Mouse (Mus musculus): ENCODE results near the gene Gm20683. TPM values are rescaled to one million over a fixed set of nuclear protein-coding genes. Genes with fewer than 3 reads are reported as not detected.
"Not testable (repeated sequence)": the region's sequence is repeated elsewhere in the genome, so short reads cannot be mapped to it uniquely, and the experiment has no call there.

The Gm20683 gene
- polyA plus RNA-seq, 1 experiment, result 0.67 TPM

DNA sequence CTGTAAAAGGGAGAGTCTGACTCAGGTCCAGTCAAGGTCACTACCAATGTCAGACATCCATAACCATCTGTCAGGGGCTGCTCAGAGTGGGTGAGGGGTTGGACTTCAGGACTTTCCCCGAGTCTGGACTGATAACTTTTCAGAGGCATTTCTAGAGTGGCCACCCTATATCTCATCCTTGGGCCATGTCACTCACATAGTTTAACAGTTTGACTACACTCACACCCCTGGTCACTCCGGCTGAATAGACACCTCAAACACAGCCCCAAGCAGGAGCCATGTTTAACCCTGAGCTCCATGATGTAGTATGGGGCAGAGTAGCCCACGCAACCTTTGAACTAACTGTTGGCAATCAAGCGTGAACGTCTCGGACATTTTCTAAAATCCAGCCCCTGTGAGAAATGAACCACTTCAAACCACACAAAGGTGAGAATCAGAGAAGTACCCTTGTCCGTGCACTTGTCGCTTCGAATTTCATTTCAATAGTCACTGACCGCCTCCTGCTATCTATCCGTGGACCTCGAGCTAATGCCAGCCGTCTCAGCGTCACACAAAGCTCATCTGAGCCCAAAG, 32.7 kb upstream of the Gm20683 start:
- peak overlapping the region; percentile 75 for H3K4me3 ChIP-seq
- H3K79me2 ChIP-seq (ENCODE audit: control insufficient read depth, insufficient read depth), result peaks cover 4% of the 10 kb centered on the region
- no peaks in the 10 kb centered on the region for H3K36me3 ChIP-seq (ENCODE audit: control insufficient read depth, insufficient read depth)
- TF ChIP-seq E2F4 (IDR thresholded peaks at IDR 0.05; ENCODE audit: insufficient read depth) (no peak), MYOG (IDR thresholded peaks at IDR 0.05; ENCODE audit: control insufficient read depth in 1 of 3, insufficient read depth in 1 of 3, insufficient read length in 2 of 3, low read depth in 2 of 3) (no peak), POLR2AphosphoS2 (IDR thresholded peaks at IDR 0.05; ENCODE audit: insufficient read length, low read depth) (no peak), MAX (IDR thresholded peaks at IDR 0.05; ENCODE audit: low read depth) (no peak), POLR2A (IDR thresholded peaks at IDR 0.05; ENCODE audit: insufficient read length, low read depth) (no peak), REST (IDR thresholded peaks at IDR 0.05; ENCODE audit: insufficient read depth, insufficient read length) (no peak), CEBPB (IDR thresholded peaks at IDR 0.05; ENCODE audit: insufficient read depth, poor library complexity, severe bottlenecking) (no peak), TCF3 (IDR thresholded peaks at IDR 0.05; ENCODE audit: insufficient read length, low read depth) (no peak), MYOD1 (IDR thresholded peaks at IDR 0.05; ENCODE audit: control insufficient read depth in 1 of 3, insufficient read length in 2 of 3, low read depth in 2 of 3) (no peak), TCF12 (IDR thresholded peaks at IDR 0.05; ENCODE audit: insufficient read depth, poor library complexity, severe bottlenecking) (no peak), SRF (IDR thresholded peaks at IDR 0.05; ENCODE audit: control insufficient read depth, insufficient read length, low read depth) (no peak), USF1 (IDR thresholded peaks at IDR 0.05; ENCODE audit: low read depth) (no peak)
- H3ac ChIP-seq (ENCODE audit: control insufficient read depth, insufficient read length), result peak overlapping the region; percentile 60
- peak overlapping the region; percentile 96 for H3K4me2 ChIP-seq (ENCODE audit: low read depth)
- H3K27me3 ChIP-seq (ENCODE audit: control insufficient read depth, insufficient read depth, insufficient read length), result no peaks in the 10 kb centered on the region

GRCm38 (mm10) chr17:25873405-25874147, 32.0 kb upstream of the Gm20683 start:
- Histone ChIP-seq H3K36me3 (ENCODE audit: control insufficient read depth, insufficient read depth) (no peaks in the 10 kb centered on the region), H3K27me3 (ENCODE audit: control insufficient read depth, insufficient read depth, insufficient read length) (no peaks in the 10 kb centered on the region), H3ac (ENCODE audit: control insufficient read depth, insufficient read length) (no peak overlapping the region), H3K4me2 (ENCODE audit: low read depth) (peak overlapping the region; percentile 96), H3K4me3 (peak overlapping the region; percentile 75), H3K79me2 (ENCODE audit: control insufficient read depth, insufficient read depth) (peaks cover 4% of the 10 kb centered on the region)
- TF ChIP-seq SRF (IDR thresholded peaks at IDR 0.05; ENCODE audit: control insufficient read depth, insufficient read length, low read depth) (no peak), MYOD1 (IDR thresholded peaks at IDR 0.05; ENCODE audit: control insufficient read depth in 1 of 3, insufficient read length in 2 of 3, low read depth in 2 of 3) (no peak), CEBPB (IDR thresholded peaks at IDR 0.05; ENCODE audit: insufficient read depth, poor library complexity, severe bottlenecking) (no peak), TCF12 (IDR thresholded peaks at IDR 0.05; ENCODE audit: insufficient read depth, poor library complexity, severe bottlenecking) (no peak), E2F4 (IDR thresholded peaks at IDR 0.05; ENCODE audit: insufficient read depth) (no peak), USF1 (IDR thresholded peaks at IDR 0.05; ENCODE audit: low read depth) (no peak), MYOG (IDR thresholded peaks at IDR 0.05; ENCODE audit: control insufficient read depth in 1 of 3, insufficient read depth in 1 of 3, insufficient read length in 2 of 3, low read depth in 2 of 3) (no peak), MAX (IDR thresholded peaks at IDR 0.05; ENCODE audit: low read depth) (no peak), REST (IDR thresholded peaks at IDR 0.05; ENCODE audit: insufficient read depth, insufficient read length) (no peak), TCF3 (IDR thresholded peaks at IDR 0.05; ENCODE audit: insufficient read length, low read depth) (no peak), POLR2AphosphoS2 (IDR thresholded peaks at IDR 0.05; ENCODE audit: insufficient read length, low read depth) (no peak), POLR2A (IDR thresholded peaks at IDR 0.05; ENCODE audit: insufficient read length, low read depth) (no peak)

DNA sequence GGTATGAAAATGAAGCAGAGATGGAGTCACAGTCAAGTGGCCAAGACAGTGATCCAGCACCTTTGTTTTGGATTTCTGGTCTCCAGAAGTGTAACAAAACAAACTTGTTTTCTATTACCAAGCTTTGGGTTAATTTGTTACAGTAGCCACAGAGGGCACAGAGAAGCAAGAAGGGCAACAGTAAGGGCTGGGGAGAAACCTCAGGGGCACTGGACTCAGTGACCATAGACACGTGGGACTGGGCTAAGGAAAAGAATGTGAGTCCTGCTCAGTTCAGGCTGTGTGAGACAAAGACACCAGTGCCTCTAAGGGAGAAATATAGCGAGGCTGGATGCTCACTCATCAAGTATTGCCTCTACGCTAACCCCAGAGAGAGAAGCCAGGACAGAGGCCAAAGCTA, 31.1 kb upstream of the Gm20683 start:
- no peaks in the 10 kb centered on the region for H3K27me3 ChIP-seq (ENCODE audit: control insufficient read depth, insufficient read depth, insufficient read length)
- no peaks in the 10 kb centered on the region for H3K36me3 ChIP-seq (ENCODE audit: control insufficient read depth, insufficient read depth)
- TF ChIP-seq TCF3 (IDR thresholded peaks at IDR 0.05; ENCODE audit: insufficient read length, low read depth), result no peak
- H3K4me2 ChIP-seq (ENCODE audit: low read depth), result no peak overlapping the region
- no peak overlapping the region for H3ac ChIP-seq (ENCODE audit: control insufficient read depth, insufficient read length)
- H3K4me3 ChIP-seq, result no peak overlapping the region
- H3K79me2 ChIP-seq (ENCODE audit: control insufficient read depth, insufficient read depth), result peaks cover 4% of the 10 kb centered on the region

DNA sequence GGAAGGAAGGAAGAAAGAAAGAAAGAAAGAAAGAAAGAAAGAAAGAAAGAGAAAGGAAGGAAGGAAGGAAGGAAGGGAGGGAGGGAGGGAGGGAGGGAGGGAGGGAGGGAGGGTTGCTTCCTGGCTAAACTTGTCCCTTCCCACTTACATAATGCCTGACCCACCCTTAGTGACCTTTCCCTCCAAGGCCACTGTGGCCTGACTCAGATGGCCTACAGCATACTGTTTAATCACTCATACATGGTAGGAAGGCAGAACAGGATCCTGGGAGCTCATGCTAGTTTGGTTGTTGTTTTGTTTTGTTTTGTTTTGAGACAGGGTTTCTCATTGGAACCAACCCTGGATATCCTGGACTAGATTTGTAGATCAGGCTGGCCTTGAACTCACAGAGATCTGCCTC, 30.0 kb upstream of the Gm20683 start:
- H3K4me3 ChIP-seq; H3K79me2 ChIP-seq (ENCODE audit: control insufficient read depth, insufficient read depth); H3K27me3 ChIP-seq (ENCODE audit: control insufficient read depth, insufficient read depth, insufficient read length); H3K36me3 ChIP-seq (ENCODE audit: control insufficient read depth, insufficient read depth); H3K4me2 ChIP-seq (ENCODE audit: low read depth); H3ac ChIP-seq (ENCODE audit: control insufficient read depth, insufficient read length): not testable (repeated sequence)

GRCm38 (mm10) chr17:25869954-25870353, 28.4 kb upstream of the Gm20683 start:
- no peak overlapping the region for H3K4me2 ChIP-seq (ENCODE audit: low read depth)
- TF ChIP-seq TCF12 (IDR thresholded peaks at IDR 0.05; ENCODE audit: insufficient read depth, poor library complexity, severe bottlenecking) (no peak), MYOG (IDR thresholded peaks at IDR 0.05; ENCODE audit: control insufficient read depth in 1 of 3, insufficient read depth in 1 of 3, insufficient read length in 2 of 3, low read depth in 2 of 3) (no peak), E2F4 (IDR thresholded peaks at IDR 0.05; ENCODE audit: insufficient read depth) (no peak), REST (IDR thresholded peaks at IDR 0.05; ENCODE audit: insufficient read depth, insufficient read length) (no peak), TCF3 (IDR thresholded peaks at IDR 0.05; ENCODE audit: insufficient read length, low read depth) (no peak), POLR2A (IDR thresholded peaks at IDR 0.05; ENCODE audit: insufficient read length, low read depth) (no peak), SRF (IDR thresholded peaks at IDR 0.05; ENCODE audit: control insufficient read depth, insufficient read length, low read depth) (no peak), USF1 (IDR thresholded peaks at IDR 0.05; ENCODE audit: low read depth) (no peak), CEBPB (IDR thresholded peaks at IDR 0.05; ENCODE audit: insufficient read depth, poor library complexity, severe bottlenecking) (no peak), MAX (IDR thresholded peaks at IDR 0.05; ENCODE audit: low read depth) (no peak), MYOD1 (IDR thresholded peaks at IDR 0.05; ENCODE audit: control insufficient read depth in 1 of 3, insufficient read length in 2 of 3, low read depth in 2 of 3) (no peak), POLR2AphosphoS2 (IDR thresholded peaks at IDR 0.05; ENCODE audit: insufficient read length, low read depth) (no peak)
- H3K79me2 ChIP-seq (ENCODE audit: control insufficient read depth, insufficient read depth), result no peaks in the 10 kb centered on the region
- H3K4me3 ChIP-seq, result no peak overlapping the region
- H3ac ChIP-seq (ENCODE audit: control insufficient read depth, insufficient read length), result no peak overlapping the region
- no peaks in the 10 kb centered on the region for H3K36me3 ChIP-seq (ENCODE audit: control insufficient read depth, insufficient read depth)
- no peaks in the 10 kb centered on the region for H3K27me3 ChIP-seq (ENCODE audit: control insufficient read depth, insufficient read depth, insufficient read length)
